Mouse (Mus musculus): ENCODE results near the gene Mindy1. TPM values are rescaled to one million over a fixed set of nuclear protein-coding genes. Genes with fewer than 3 reads are reported as not detected.

Gene Mindy1
- polyA plus RNA-seq, 1 experiment from 2014 or later = 54.0 TPM

DNA sequence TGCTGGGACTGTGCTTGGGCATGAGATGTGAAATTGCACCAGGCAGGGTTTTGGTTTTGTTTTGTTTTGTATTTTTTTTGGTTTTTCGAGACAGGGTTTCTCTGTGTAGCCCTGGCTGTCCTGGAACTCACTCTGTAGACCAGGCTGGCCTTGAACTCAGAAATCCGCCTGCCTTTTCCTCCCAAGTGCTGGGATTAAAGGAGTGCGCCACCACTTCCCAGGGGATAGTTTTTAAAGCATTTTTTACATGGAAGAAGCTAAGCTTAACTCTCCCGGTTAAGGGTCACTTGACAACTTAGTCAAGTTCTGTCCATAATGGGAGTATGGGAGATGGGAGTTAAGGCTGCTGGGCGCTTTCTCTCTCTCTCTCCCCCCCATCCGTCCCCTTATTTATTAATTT is 32.9 kb downstream of the Mindy1 start:
- no peak for ATAC-seq (ENCODE audit: insufficient number of reproducible peaks, low FRiP score, low TSS enrichment, low read depth)
- Histone ChIP-seq H3K4me1 (peaks cover 29% of the 10 kb centered on the region), H3K4me2 (replicated peaks) (peak overlapping the region; percentile 75), H3K4me3 (replicated peaks) (peak overlapping the region; percentile 81), H3K36me3 (peaks cover 5% of the 10 kb centered on the region; the same call in 1 of the 2 replicates), H3K9me3 (replicated peaks) (no peaks in the 10 kb centered on the region), H3K27ac (replicated peaks) (no peak overlapping the region), H3K27me3 (no peaks in the 10 kb centered on the region), H3K9ac (no peak overlapping the region)
- WGBS = 61% methylated on average over 6 of the region's 6 CpGs

DNA sequence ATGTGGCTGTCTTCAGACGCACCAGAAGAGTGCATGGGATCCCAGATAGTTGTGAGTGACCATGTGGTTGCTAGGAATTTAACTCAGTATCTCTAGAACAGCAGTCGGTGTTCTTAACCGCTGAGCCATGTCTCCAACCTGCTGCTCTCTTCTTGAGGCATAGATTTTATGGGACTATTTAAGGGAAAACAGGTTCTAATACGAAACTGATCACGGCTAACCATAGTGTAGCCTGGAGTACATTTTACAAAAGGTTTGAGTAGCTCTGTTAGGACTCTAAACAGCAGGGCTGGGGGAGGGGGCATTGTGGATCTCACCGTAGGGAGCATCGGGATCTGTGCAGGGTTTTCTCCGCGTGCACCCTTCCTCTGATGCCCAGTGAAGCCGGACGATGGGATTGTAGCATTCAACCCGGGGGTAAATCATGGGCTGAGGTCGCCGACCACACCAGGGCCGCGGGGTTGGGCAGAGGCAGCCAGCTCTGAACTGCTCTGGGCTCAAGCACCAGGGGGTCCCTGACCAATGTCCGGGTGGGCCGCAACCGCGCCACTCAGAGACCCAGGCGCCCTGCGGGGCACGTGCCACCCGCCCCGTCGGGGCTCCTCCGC is 33.4 kb downstream of the Mindy1 start, which contains the start of gene Cers2:
TSS of gene Cers2 (plus strand) at position 306 of the 608 bp plus-strand sequence.
- peak within 1 kb of the TSS; percentile 81 for H3K4me3 ChIP-seq (replicated peaks)
- no peak for ATAC-seq (ENCODE audit: insufficient number of reproducible peaks, low FRiP score, low TSS enrichment, low read depth)
- H3K9me3 ChIP-seq (replicated peaks) = no peaks in the 10 kb centered on the region
- H3K27me3 ChIP-seq = no peaks in the 10 kb centered on the region
- H3K4me2 ChIP-seq (replicated peaks) = peak within 1 kb of the TSS; percentile 75
- WGBS = 4% methylated on average over 27 of the region's 27 CpGs
- H3K9ac ChIP-seq = peak within 1 kb of the TSS; percentile 92
- peaks cover 30% of the 10 kb centered on the region for H3K4me1 ChIP-seq
- peak within 1 kb of the TSS; percentile 91 for H3K27ac ChIP-seq (replicated peaks)
- peaks cover 5% of the 10 kb centered on the region; the same call in 1 of the 2 replicates for H3K36me3 ChIP-seq

DNA sequence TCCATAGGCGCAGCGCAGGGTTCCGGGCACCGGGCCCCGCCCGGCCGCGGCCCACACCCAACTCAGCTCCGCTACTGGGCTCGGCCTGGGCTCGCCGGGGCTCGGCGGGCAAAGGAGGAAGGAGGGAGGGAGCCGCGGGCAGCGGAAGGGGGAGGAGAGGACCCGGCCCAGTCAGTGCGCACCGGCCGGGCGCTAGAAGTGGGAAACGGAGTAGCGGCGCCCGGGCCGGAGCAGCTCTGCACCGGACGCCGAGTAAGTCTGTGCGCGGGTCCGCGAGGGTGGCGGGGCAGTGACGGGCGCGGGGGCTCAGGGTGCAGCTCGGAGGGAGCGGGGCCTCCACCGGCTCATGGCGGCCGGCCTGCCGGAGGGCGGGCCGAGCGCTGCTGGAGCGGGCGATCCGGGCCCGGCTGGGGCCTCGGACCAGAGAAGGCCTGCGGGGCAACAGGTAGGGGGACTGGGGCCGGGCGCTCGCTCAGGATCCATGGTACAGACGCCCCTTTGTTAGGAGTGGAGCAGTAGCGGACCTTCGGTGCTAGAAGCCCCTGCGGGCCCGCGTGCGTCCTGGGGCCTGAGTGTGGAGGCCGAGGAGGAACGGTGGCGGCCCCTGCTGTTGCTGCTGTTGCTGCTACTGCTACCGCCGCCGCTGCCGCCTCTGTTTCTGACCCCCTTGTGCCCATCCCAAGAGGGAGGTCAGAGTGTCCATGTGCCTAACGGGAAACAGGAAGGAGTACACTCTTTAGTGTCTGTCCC is 34.1 kb downstream of the Mindy1 start:
- peaks cover 12% of the 10 kb centered on the region for H3K36me3 ChIP-seq
- no peaks in the 10 kb centered on the region for H3K9me3 ChIP-seq (replicated peaks)
- under 1% methylated on average over 71 of the region's 71 CpGs for WGBS
- peak; percentile 93 for ATAC-seq (ENCODE audit: insufficient number of reproducible peaks, low FRiP score, low TSS enrichment, low read depth)
- peak overlapping the region; percentile 92 for H3K9ac ChIP-seq
- peak overlapping the region; percentile 91 for H3K27ac ChIP-seq (replicated peaks)
- H3K4me3 ChIP-seq (replicated peaks) = peak overlapping the region; percentile 81
- H3K4me1 ChIP-seq = peaks cover 30% of the 10 kb centered on the region
- H3K4me2 ChIP-seq (replicated peaks) = peak overlapping the region; percentile 75
- H3K27me3 ChIP-seq = no peaks in the 10 kb centered on the region

DNA sequence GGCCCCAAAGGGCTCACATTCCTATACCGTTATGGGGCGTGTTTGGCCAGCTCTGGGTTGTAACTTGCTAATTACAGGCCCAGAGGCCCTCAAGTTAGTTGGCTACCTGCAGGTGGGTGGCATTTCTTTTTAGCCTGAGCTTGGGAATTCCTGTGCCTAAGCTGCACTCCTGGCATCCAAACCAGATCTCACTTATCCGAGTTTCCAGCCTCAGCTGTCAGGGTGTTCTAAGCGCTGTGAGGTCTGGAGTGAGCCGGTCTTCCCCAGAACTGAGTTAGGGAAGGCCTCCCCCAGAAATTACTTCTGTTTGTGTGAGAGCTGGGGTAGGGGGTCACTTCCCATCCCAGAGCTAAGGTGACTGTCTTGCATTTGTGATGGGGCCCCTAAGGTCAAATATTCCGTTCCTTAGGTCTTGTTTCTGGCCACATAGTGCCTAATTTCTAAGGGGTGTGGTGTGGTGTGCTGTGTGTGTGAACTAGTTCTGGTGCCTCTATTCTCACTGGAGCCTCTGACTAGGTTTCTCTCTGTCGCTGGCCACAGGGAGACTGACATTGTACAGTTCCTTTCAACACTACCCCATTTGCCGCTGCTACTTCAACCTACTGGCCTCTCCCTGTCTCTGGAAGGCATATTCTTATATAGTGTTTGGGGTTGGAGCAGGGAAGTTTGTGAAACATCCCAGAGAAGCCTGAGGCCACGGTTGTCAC is 34.9 kb downstream of the Mindy1 start:
- Histone ChIP-seq H3K36me3 (peaks cover 19% of the 10 kb centered on the region), H3K4me3 (replicated peaks) (peak overlapping the region; percentile 81), H3K4me2 (replicated peaks) (peak overlapping the region; percentile 75), H3K9me3 (replicated peaks) (no peaks in the 10 kb centered on the region), H3K27ac (replicated peaks) (peak overlapping the region; percentile 91), H3K27me3 (no peaks in the 10 kb centered on the region), H3K9ac (peak overlapping the region; percentile 92), H3K4me1 (peaks cover 30% of the 10 kb centered on the region)
- 9% methylated on average over 9 of the region's 9 CpGs for WGBS
- no peak for ATAC-seq (ENCODE audit: insufficient number of reproducible peaks, low FRiP score, low TSS enrichment, low read depth)

DNA sequence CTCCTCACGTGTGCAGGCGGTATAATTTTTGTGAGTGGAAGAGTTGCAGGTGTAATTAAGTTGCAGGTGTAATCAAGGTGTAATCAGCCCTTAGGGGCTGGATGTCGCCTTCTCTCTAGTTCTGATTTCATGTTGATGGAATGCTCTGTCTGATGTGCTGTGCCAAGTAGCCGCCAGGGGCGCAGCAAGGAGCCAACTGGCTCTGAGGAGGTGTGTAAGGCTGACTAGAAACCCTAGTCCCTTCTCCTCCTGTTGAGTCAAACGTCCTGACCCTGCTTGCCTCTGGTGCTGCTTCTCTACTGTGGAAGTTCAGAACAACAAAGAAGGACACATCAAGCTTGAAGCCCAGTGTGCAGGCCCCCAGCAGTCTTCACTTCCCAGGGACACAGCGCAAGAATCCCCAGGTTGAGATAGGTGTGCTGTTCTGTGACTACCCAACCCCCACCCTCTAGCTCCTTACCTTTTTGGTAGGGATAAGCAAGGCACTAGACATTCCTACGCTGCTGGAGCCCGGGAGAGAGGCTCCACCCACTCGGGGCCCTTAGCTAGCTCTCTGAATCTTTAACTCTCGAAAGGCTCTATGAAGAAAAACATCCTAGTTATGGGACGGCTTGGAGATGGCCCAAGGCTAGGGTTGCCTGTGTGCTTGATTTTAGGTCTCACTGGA is 36.4 kb downstream of the Mindy1 start:
- peak overlapping the region; percentile 6; the same call in 1 of the 2 replicates for H3K4me3 ChIP-seq (replicated peaks)
- H3K4me1 ChIP-seq = peaks cover 30% of the 10 kb centered on the region
- H3K27me3 ChIP-seq = no peaks in the 10 kb centered on the region
- no peak overlapping the region for H3K9ac ChIP-seq
- WGBS = 15% methylated on average over 12 of the region's 12 CpGs
- no peaks in the 10 kb centered on the region for H3K9me3 ChIP-seq (replicated peaks)
- no peak for ATAC-seq (ENCODE audit: insufficient number of reproducible peaks, low FRiP score, low TSS enrichment, low read depth)
- peaks cover 35% of the 10 kb centered on the region for H3K36me3 ChIP-seq
- H3K27ac ChIP-seq (replicated peaks) = peak overlapping the region; percentile 48
- H3K4me2 ChIP-seq (replicated peaks) = peak overlapping the region; percentile 33

DNA sequence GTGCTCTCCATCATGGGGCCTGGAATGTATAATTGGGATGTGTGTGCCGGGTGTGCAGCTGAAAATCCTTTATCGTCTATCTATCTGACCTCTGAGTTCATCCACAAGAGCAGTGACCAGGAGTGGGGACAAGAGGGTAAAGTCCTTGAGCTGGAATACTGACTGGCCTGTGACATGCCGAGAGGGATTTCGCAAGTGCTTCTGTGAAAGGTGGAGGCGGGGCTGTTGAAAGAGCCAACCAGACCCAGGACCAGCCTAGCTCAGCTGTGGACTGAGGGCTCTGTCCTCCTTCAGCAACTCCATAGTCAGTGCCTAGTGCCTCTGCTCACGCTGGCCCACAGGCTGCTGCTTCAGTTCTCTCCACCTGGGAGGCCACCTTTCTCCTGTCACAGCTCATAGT is 37.4 kb downstream of the Mindy1 start:
- Histone ChIP-seq H3K4me3 (replicated peaks) (no peak overlapping the region), H3K4me2 (replicated peaks) (no peak overlapping the region), H3K27me3 (no peaks in the 10 kb centered on the region), H3K9ac (no peak overlapping the region), H3K36me3 (peaks cover 45% of the 10 kb centered on the region), H3K4me1 (peaks cover 30% of the 10 kb centered on the region), H3K9me3 (replicated peaks) (no peaks in the 10 kb centered on the region), H3K27ac (replicated peaks) (no peak overlapping the region)
- WGBS = 45% methylated on average over 6 of the region's 6 CpGs
- ATAC-seq (ENCODE audit: insufficient number of reproducible peaks, low FRiP score, low TSS enrichment, low read depth) = no peak

DNA sequence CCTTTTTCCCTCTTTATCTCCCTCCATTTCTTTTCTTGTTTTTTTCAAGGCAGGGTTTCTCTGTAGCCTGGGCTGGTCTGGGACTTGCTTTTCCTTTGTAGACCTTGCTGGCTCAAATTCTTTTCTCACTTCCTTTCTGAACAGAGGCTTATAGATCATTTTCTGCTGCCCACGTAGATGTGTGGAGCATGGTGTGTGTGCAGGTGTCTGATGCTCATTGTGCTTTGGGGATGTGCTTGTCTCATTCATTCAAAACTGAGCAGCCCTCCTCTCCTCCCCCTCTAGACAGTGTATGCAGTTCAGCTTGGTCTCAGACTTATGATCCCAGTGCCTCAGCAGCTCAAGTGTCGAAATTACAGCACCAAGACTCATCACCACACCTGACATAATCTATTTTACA is 38.0 kb downstream of the Mindy1 start:
- 65% methylated on average over 2 of the region's 2 CpGs for WGBS
- Histone ChIP-seq H3K27ac (replicated peaks) (no peak overlapping the region), H3K27me3 (no peaks in the 10 kb centered on the region), H3K4me1 (peaks cover 30% of the 10 kb centered on the region), H3K9ac (no peak overlapping the region), H3K4me2 (replicated peaks) (no peak overlapping the region), H3K9me3 (replicated peaks) (no peaks in the 10 kb centered on the region), H3K4me3 (replicated peaks) (no peak overlapping the region), H3K36me3 (peaks cover 50% of the 10 kb centered on the region)
- no peak for ATAC-seq (ENCODE audit: insufficient number of reproducible peaks, low FRiP score, low TSS enrichment, low read depth)

DNA sequence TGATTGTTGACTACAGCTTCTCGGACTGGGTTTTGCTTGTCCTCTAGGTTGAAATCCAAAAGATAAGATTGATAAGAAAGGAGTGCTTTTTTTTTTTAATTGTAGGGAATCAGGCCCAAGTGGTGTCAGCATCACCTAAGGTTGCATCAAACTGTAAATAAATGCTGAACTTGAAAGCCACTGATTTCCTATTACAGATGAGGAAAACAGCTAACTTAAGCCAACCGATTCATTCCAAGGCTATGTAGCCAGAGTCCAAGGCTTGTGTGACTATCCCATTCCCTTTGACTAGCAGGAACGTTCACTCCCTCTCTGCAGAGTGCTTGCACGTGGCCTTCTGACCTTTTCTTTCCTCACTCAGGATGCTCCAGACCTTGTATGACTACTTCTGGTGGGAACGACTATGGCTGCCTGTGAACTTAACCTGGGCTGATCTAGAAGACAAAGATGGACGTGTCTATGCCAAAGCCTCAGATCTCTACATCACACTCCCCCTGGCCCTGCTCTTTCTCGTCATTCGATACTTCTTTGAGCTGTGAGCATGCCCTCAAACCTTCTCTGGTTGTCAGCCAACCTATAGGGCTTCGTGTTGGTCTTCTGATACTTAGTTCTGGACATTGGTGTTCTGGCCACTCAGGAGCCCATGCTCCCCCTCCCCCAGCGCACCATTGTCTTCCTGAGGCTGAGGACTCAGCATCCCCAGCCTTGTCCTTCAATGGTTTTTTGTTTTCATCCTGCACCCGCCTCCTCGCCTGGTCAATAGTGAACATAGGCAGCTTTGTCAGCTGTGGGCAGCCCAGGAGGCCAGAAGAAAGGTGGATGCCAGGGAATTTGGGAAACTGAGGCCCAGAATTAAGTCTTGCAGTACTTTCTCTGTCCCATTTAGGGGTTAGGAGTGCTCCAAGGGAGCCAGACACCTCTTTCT is 38.8 kb downstream of the Mindy1 start:
- no peak overlapping the region for H3K4me2 ChIP-seq (replicated peaks)
- no peak for ATAC-seq (ENCODE audit: insufficient number of reproducible peaks, low FRiP score, low TSS enrichment, low read depth)
- no peaks in the 10 kb centered on the region for H3K9me3 ChIP-seq (replicated peaks)
- H3K36me3 ChIP-seq = peaks cover 59% of the 10 kb centered on the region
- H3K4me3 ChIP-seq (replicated peaks) = no peak overlapping the region
- 69% methylated on average over 12 of the region's 12 CpGs for WGBS
- H3K27me3 ChIP-seq = no peaks in the 10 kb centered on the region
- peaks cover 30% of the 10 kb centered on the region for H3K4me1 ChIP-seq
- H3K9ac ChIP-seq = no peak overlapping the region
- no peak overlapping the region for H3K27ac ChIP-seq (replicated peaks)

DNA sequence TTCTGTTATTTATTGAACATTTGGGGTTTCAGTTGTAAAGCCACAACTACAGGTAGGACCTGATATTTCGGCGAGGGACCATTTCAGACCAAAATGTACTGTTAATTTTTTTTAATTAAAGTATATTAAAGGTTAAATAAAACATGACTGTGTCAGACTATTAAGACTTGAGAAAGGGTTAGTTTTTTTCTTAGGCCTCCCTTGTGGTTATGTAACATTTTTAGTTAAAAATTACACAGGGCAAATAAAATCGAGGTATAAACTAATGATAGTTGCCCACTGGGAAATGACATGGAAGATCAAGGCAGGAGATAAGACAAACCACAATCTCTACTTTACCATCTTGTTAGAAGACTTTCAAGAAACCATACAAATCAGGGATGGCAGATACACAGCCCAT is 42.3 kb downstream of the Mindy1 start:
- peaks cover 8% of the 10 kb centered on the region; the same call in 1 of the 2 replicates for H3K4me1 ChIP-seq
- H3K27me3 ChIP-seq = no peaks in the 10 kb centered on the region
- no peak overlapping the region for H3K4me3 ChIP-seq (replicated peaks)
- no peak overlapping the region for H3K27ac ChIP-seq (replicated peaks)
- no peak overlapping the region for H3K9ac ChIP-seq
- H3K36me3 ChIP-seq = peaks cover 91% of the 10 kb centered on the region
- ATAC-seq (ENCODE audit: insufficient number of reproducible peaks, low FRiP score, low TSS enrichment, low read depth) = no peak
- 94% methylated on average over 3 of the region's 3 CpGs for WGBS
- H3K4me2 ChIP-seq (replicated peaks) = no peak overlapping the region
- no peaks in the 10 kb centered on the region for H3K9me3 ChIP-seq (replicated peaks)

DNA sequence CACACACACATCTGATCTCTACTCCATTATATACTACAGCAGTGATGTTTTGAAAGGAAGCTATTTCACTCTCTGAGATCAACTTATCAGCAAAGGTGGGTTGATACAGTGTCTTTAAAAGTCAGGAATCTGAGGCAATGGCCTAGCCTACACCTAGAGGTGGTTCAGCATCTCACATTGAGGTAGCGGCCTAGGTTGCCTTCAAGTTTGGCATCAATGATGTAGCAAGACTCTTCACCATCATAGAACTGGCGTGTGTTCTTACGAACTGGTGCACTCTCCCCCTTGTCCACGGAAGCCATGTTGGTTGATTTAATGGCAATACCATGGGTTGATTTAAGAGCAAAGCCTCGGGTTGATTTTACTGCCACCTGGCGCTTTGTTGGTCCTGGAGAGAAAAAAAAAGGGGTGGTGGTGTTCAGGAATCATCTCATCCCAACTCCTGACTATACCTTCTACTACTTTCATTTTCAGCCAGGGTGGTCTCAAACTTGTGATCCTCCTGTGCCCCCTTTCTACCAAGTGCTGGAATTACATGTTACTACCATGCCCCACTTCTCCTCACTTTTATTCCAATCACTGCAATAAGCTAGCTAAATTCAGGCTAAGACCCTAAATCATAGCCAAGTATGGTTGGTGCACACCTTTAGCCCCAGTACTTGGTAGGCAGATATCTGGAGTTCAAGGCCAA is 43.5 kb downstream of the Mindy1 start:
- no peak for ATAC-seq (ENCODE audit: insufficient number of reproducible peaks, low FRiP score, low TSS enrichment, low read depth)
- H3K27ac ChIP-seq (replicated peaks) = no peak overlapping the region
- 91% methylated on average over 6 of the region's 6 CpGs for WGBS
- no peaks in the 10 kb centered on the region for H3K4me1 ChIP-seq
- peaks cover 95% of the 10 kb centered on the region for H3K36me3 ChIP-seq
- no peak overlapping the region for H3K4me3 ChIP-seq (replicated peaks)
- H3K9me3 ChIP-seq (replicated peaks) = no peaks in the 10 kb centered on the region
- H3K27me3 ChIP-seq = no peaks in the 10 kb centered on the region
- H3K4me2 ChIP-seq (replicated peaks) = no peak overlapping the region
- H3K9ac ChIP-seq = no peak overlapping the region
